Mouse (Mus musculus): Measurements from ENCODE around the gene Lama5.

Lama5 gene

DNA sequence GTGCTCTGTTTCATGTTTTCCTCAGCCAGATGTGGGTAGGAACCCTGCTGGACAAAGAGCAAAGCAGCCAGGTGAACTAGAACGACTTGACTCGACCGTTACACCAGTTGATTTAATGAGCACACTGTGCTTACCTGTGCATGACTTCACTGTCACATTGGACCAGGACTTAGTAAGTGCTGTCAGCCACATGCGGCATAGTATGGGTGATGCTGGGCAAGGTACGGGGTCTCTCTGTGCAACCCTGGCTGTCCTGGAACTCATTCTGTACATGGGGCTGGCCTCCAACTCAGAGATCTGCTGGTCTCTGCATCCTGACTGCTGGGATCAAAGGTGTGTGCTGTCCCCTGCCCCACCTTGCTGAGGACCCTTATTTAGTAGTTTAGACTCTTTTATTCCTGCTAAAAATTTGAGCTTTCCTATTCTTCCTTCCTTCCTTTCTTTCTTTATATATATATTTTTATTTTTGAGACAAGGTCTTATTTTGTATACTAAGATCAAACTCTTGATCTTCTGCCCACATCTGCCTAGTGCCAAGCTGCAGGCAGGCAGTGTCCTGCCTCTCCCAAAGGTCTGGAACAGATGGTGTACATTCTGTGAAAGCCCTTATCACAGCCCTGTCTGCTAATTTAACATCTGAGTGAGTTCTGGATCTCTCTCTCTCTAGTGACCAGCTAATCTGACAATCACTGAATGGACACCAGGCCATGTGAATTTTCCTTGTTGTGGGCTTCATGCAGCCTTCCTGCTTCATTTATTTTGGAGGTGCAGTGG, 29.0 kb upstream of the Lama5 start:
- DNase-seq = peak; percentile 7

DNA sequence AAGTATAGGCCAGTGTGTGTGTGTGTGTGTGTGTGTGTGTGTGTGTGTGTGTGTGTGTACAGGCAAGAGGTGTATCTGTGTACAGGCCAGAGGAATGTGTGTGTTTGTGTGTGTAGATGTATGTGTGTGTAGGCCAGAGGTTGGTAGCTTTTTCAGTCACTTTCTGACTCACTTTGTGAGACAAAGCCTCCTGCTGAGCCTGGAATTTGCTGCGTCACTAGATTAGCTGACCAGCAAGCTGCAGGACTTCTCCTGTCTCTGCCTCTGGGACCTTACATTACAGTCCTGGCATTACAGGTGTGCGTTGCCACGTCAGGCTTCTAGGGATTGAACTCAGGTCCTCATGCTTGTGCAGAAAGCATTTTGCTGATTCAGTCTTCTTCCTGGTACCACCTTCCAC, 26.2 kb upstream of the Lama5 start:
- DNase-seq = peak; percentile 14

DNA sequence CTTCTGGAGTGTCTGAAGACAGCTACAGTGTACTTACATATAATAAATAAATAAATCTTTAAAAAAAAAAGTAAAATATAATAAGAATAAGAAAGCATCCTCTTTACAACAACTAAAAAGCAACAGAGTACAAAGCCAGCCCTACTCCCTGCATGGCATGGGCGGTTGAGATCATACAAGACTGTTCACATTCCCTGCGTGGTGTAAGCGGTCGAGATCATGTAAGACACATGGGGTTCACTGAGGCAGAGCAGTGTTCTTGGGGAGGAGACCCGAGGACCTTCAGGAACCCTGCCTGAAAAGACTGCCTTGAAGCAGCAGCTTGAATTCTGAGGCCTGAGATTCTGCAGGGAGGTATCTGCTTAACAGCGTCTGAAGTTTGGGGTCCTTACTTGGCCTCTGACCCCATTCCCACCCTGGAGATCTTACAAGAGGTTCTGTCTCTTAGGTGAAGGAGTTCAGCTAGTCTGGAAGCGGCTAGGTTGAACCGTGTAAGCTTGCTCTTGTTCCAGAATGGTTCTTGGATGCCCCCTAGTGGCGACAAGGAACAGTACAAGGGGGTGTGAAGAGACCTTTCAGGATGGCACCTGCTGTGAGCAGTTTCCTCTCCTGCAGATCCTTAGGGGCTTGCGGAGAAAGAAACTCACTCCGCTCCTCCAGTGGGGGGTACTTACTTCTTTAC, 25.4 kb upstream of the Lama5 start:
- DNase-seq = peak; percentile 88

DNA sequence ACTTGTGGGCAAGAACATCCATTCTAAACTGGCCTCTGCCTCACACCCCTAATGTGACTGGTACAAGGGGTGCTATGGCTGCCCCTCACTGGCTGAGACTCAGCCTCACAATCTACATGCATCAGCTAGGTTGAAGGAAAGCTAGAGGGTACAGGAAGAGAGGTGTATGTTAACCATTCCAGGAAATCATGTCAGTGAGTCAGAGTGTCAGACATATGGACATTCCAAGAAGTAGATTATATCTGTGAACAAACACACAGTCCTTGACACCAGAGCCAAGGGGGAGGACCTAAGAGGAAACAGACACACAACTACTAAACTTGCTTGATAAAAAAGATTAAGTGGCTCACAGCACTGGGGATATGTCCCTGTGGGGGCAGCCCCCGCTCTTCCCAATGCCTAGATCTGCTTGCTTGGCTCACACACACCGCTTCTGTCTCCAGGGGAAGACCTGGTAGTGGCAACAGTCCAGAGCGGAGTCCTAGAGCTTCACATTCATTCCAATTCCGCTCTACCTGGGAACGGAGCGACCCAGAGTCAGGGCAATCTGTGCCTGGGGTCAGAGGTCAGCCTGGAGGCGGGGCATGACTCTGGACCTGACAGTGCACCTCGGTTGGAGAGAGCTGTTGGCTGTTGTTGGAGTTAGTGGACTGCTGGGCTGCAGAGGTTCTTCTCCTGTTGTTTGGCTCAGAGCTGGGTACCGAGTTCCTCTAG, 23.4 kb upstream of the Lama5 start:
- DNase-seq = peak; percentile 33

DNA sequence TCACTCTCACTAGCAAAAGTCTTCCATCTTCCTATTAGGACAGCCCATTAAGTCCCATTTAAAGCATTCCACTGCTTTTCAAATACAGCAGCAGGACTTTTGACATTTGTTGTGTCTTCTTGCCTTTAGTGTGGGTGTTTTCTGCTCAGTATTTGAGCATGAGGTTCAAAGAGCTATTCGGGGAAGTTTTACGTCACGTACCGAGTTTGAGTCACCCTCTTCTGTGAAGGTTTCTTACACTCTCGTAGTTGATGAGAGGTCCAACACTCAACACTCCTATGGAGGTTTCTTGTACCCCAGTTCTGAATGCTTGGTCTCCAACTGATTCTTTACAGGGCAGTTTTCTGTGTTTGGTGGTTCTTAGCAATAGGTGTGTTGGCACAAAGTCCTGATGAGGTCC, 22.3 kb upstream of the Lama5 start:
- no peak for DNase-seq

DNA sequence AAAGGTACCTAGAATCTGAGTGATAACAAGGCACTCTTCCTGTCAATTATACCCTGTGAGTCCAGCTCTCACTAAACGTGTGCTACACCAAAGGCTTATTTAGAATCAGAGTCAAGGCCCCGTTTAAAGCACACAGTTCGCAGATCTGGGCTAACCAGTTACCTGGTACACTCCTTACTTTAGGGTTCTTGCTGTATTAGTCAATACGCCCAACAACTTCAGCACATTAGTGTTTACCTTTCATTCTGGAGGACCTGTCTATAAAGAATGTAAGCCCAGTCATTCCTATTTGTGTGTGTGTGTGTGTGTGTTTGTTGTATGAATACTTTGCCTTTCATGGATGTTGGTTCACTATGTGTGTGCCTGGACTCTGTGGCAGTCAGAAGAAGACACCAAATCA, 17.4 kb upstream of the Lama5 start:
- no peak for DNase-seq

DNA sequence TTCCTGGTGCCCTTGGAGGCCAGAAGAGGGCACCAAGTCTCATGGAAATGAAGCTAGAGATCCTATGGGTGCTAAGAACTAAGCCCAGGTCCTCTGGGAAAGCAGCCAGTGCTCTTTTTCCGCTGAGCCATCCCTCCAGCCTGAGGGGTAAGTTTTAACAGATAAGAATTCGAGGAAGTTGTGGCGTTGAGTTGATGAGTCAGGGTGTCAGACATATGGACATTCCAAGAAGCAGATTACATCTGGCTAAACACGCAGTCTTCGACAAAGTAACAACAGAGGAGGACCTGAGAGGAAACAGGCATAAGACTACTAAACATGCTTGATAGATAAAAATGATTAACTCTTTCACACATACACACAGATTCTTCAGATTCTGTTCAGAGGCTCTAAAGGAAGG, 12.9 kb upstream of the Lama5 start:
- DNase-seq = no peak

DNA sequence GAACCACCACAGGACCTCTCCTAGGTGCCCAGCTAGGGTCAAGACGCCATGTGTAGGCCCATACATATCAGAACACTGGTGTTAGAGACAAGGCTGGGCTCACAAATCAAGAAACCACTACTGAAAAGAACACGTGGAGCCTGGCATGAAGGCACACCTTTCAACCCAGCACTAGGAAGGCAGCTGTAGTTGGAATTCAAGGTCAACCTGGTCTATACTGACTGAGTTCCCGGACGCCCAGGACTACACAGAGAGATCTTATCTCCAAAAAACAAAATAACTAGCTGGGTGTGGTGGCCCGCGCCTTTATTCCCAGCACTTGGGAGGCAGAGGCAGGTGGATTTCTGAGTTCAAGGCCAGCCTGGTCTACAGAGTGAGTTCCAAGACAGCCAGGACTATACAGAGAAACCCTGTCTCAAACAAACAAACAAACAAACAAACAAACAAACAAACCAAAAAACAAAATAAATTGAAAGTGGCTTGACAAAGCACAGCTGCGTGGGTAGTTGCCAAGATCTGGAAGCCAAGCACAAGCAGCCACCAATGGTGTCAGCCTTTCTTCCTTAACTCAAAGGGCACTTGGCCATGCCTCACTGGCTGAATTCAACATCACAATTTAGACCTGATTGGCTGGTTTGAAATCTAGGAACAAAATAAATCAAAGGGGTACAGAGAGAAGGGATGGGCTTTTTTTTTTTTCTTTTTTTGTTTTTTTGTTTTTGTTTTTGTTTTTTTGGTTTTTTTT, 12.1 kb upstream of the Lama5 start:
- no peak for DNase-seq

DNA sequence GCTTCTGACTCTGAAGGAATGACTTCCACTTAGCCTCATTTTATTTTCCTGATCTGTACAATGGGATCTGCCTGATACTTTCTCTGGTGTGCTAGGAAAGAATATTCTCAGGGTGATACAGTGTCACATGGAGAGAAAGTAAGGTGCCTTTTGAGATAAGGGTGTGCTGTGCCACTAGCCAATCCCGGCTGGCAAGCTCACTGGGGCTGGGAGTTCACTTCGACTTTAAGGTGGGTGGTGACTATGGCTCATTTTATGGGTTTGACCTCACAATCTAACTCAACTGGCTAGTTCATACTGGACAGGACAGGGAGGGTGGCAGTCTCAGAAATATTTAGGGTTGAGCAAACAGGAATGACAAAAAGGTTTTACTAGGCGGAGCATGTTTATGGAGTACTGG, 11.3 kb upstream of the Lama5 start:
- peak; percentile 27 for DNase-seq

DNA sequence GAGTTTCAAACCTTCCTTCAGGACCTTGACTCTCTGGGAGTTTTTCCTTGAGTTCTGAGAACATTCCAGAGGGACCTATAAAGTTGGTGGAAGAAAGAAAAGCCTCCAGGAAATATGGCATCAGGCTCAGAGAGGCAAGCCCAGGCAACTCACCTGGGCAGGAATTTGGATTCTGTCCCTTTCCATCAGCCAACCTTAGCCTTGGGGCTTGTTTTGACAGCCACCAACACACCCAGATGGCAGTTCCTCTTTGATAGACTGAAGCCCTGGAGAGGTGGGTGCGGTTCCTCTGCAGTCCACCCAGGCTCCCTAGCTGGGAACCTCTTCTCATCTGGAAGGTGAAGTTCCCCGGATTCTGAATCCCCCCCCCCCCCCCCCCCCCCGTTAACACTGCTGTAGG, 10.8 kb upstream of the Lama5 start:
- DNase-seq = peak; percentile 11

DNA sequence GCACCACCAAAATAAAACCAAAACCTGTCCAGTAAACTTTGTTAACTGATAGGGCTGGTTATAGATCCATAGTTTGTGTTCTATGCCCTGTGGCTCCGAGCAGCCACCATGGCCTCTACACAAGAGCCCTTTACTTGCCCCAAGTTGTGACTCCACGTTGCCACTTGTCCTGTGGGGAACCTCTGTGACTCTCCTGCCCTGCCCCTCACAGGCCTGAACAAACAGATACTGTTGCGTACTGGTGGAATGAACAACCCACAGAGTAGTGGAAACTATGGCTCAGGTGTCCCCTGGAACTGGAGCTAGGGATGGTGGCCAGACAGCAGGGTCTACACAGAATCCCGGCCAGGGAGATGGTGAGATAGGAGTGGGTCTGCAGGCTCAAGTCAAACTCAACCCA, 10.1 kb upstream of the Lama5 start:
- DNase-seq = no peak

DNA sequence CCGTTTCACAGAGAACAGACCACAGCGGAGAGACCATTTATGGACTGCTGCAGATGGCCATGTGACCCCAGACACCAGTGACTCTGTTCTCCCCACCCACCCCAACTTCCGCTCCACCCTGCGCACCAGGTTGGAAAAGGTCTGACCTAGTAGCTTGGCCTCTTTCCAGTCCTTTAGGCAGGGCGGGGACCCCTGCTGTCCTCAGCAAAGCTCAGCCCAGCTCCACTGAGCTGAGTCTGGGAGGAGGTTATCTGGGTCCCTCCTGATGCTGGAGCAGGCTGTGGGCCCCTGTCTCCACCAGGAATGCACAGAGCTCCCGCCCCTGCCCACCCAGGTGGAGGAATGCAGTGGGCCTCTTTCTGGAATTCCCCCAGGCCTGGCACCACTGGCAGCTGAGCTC, 9.3 kb upstream of the Lama5 start:
- DNase-seq = peak; percentile 64

DNA sequence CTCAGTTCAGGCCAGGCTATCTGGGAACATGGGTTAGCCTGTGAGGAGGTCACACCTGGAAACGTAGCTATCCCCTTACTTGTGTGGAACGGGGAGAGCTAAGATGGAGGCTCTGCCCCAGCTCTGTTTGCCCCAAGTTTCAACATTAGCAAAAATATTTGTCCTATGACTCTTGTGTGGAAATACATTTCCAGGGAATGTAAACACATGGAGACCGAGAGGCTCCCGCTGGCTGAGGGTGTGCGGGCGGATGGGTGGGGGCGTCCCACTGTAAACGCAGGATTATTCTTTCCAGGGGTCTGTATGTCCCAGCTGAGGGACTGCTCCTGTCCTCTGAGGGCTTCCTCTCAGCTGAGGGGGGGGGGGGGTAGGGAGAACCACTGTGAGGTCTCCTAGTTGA, 8.7 kb upstream of the Lama5 start:
- no peak for DNase-seq

DNA sequence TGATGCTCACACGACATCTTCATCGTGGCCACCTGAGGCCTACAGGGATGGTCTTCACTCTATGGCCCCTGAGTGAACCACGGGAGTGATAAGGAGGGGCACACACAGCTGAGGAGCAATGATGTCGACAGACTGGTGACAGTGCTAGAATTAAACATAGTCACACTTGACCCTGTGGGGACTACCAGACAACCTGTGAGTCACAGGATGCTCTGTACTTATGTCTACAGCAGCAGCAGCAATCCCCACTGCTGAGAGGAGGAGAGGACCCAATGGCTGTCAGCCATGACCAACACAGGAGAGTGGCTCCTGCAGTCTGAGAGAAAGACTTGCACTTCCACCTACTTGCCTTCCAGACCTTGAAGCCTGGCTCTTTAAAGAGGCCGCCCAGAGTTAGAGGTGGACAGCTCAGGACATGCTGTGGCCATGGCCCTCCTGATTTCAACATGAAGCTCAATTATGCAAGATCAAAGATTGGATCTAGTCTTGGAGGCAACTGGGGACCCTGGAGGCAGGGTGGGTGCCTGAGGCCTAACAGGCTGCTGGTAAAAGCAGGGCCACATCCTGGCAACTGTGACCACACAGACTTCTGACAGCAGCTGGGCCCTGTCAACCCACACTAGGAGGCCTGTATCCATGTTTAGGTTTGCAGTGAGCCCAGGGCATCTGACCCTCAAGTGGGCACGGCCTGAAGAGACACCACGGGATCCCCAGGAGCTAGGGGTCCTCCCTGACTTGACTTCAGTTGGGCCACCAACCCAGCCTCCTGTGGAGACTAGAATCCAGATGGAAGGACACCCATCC, 7.6 kb upstream of the Lama5 start:
- DNase-seq = peak; percentile 13

DNA sequence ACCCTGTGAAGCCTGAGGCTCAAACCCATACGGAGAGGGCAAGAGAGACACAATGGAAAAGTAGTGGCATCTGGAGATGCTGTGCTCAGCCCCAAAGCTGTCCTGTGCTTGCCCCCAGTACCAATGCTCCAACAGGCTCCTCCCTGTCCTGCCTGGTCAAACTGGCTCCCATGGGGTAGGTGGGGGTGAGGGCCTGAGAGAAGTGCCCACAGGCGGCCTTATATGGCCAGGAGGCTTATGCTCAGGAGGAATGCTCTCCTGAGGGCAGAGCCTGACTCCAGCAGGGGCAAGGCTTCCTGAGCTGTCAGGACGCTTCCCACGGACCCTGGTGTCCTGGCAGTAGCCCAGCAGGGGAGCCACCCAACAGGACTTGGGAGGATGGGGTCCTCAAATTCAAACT, 4.8 kb upstream of the Lama5 start:
- DNase-seq = peak; percentile 35

DNA sequence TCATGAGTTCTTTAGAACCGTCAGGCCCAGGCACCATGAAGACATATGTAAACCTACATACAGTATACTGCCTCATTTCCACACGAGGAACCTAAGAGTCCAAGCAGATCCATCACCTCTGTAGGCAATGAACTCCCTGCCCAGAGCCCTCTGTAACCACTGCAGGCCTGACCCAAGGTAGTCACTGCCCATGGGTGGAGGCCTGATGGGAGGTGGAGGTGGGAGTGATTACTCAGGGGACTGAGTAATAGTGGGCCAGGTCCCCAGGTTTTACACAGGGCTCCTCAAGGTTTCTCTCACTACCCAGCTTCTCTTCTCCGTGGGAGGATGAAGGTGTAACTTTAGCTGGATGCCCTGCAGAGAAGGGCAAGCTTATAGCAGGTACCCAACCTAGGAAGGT, 3.5 kb upstream of the Lama5 start:
- peak; percentile 6 for DNase-seq

DNA sequence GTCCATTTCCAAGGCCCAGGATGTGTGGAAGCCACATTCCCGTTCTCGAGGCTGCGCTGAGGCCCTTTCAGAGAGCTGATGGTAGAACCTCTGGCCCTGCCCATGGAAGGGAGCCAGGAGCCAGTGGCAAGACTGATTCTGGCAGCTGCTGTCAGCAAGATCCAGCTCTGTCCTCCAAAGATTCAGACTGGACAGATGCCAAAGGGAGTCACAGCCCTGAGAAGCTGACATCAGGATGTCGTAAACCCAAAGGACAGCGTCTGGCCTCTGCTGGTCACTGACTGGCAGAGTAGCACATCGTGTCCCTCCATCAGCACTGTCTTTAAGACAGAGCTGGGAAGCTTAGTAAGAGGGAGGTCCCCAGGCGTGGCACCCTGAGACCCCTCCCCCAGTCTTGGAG, 2.9 kb upstream of the Lama5 start:
- DNase-seq = peak; percentile 73

DNA sequence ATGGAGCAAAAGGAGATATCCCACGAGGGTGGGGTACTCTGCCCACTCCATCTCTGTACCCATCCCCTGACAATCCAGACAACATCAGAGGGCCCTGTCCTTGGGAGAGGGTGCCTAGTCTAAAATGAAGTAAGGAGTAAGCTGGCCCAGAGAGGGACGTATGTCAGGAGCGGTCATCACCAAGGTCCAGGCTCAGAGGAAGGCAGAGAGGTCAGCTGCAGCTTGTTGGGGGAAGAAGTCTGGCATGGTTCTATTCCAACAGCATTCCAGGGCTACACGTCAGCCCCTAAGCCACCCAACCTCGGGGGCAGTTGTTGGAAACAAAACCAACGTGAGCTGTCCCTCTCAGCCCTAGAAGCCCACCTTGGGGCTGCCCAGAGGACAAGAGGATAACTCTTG, 2.4 kb upstream of the Lama5 start:
- DNase-seq = peak; percentile 17

DNA sequence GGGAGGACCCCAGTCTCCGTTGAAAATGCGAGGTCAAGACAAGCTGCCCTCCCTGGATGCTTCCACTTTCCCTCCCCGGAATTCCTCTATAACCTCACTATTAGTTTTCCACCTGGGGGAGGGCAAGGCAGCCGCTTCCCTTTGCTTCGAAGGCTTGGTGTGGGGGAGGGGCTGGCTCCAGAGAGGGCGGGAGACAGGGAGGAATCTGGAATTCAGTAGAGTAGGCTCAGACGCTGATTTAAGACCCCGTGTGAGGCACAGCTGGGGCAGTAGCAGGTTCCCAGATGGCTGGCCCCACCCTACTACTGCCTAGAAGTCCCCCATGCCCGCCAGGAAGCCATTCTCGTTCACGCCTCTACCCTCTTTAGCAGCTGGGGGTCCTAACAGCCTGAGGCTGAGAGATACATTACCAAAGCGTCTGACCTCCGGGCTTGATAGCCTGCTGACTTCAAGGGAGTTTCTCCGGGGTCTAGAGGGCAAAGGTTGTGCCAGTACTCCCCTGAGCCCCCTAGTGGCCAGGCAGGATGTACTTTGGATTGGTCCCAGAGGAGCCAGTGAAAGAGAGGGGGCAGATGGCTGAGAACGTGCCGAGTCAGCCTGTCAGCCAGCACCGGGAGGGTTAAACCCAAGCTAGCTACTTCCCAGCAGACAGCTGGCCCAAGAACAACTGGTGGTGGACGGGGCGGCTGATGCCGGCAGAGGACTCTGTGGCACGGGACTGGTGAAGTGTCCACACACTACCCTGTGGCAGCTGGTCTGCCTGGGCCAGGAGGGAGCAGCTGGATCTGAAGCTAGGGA, 1.8 kb upstream of the Lama5 start:
- DNase-seq = peak; percentile 82

DNA sequence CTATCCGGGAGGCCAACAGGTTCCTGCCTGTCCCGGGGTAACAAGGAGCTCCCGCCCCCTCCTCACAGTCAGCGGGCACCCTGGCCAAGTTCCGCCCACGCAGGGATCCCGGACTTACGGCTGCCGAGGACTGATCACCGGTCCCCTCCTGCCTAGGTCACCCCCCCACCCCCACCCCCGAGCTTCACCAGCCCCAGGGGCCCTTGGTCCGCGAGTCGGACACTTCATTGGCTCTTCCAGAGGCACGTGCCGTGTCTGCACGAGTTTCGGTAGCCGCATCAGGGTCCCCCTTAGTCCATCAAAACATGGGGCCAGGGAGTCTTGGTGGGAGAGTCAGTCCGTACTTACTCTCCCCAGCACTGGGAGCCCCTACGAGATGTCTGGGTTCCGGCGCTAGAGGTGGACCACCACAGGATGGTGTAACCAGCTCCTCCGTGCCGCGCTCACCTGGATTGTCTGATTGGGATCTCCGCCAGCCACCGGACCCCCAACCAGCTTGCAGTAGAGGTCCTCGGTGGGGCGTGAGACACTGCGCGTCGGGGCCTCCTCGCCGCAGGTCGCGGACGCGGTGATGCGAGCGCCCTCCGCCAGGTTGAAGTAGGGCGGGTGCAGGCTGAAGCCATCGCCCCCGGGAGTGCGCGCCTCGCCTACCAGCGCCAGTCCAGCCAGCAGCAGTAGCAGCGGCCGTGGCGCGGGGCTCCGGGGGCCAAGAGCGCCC, 456 bp downstream of the Lama5 start:
- DNase-seq = peak; percentile 68

DNA sequence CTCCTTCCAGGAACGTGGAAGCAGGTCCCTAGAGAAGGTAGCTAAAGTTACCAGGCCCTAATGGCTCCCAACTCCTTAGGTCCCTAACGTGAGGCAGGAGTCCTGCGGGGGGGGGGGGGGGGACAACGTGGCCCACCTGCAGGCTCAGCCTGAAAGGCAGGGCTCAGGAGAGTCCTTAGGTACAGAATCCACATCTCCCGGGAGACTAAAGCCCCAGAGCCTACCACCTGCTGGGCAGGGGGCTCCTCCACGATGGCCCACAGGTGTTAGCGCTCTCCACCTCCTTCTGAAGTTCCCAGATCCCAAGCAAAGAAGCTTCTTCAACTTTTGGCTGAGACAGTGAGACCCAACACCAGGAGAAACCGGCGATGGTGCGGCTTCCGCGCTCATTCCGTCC, 1.0 kb downstream of the Lama5 start:
- DNase-seq = no peak

Measured in kidney, postnatal 10 days (tissue).